15 mouse cellular contexts compared by ENCODE assay signal in the genomic region with DNA sequence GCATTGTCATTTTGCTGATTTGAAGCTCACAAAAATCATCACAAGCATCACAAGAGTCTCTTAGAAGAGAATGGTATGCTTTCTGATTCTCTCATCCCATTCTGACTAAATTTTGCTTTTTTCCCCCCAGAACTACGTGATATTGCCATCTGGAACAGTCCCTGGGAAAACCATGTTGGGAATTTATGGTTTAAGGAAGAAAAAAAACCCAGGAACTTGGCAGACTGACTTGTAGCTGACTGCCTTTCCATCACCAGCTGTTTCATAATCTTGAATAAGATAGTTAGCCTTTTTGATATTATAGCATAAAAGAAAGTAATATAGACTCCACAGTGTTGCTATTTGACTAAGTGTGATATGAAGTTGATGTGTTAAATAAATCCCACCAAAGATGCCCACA.
"Had no signal": no experiment of that assay in that cellular context is flagged by ENCODE, and none has a peak within 500 bp of the region (broad histone marks: within the 10 kb centered on the region; RNA-seq: fewer than 3 reads in every experiment).

No protein-coding gene starts in this region.

- H3K9ac ChIP-seq: limb, embryonic 13.5 days; liver, embryonic 14.5 days; midbrain, embryonic 13.5 days; neural tube, embryonic 15.5 days had no signal

- H3K27me3 ChIP-seq: limb, embryonic 13.5 days; midbrain, embryonic 13.5 days; neural tube, embryonic 15.5 days had no signal

- H3K27ac ChIP-seq: kidney, postnatal 0 days; limb, embryonic 13.5 days; liver, embryonic 14.5 days; midbrain, embryonic 13.5 days; neural tube, embryonic 15.5 days had no signal

- ATAC-seq: midbrain, embryonic 13.5 days had no signal

- DNase-seq: kidney, adult 11 months; kidney, adult 9 months; kidney, postnatal 36 days; left cerebral cortex, postnatal 4 days; lung, adult 18-20 months; right cerebral cortex, postnatal 4 days; spleen, adult 18-20 months; thymus, adult 2 months; thymus, postnatal 25 days had no signal

- H3K9me3 ChIP-seq: limb, embryonic 13.5 days; midbrain, embryonic 13.5 days; neural tube, embryonic 15.5 days had no signal

- H3K4me2 ChIP-seq: limb, embryonic 13.5 days; midbrain, embryonic 13.5 days; neural tube, embryonic 15.5 days had no signal

- H3K36me3 ChIP-seq: limb, embryonic 13.5 days; midbrain, embryonic 13.5 days; neural tube, embryonic 15.5 days had no signal

- H3K4me1 ChIP-seq: limb, embryonic 13.5 days; midbrain, embryonic 13.5 days; neural tube, embryonic 15.5 days had no signal

- H3K4me3 ChIP-seq: limb, embryonic 13.5 days; midbrain, embryonic 13.5 days; myocyte; neural tube, embryonic 15.5 days had no signal
